Mouse (Mus musculus): ENCODE measurements around the gene Dusp14. TPM values are rescaled to one million over a fixed set of nuclear protein-coding genes. Genes with fewer than 3 reads are reported as not detected.

Dusp14 gene
- total and polyA plus RNA-seq, 2 experiments from 2014 or later = 1.4 to 8.2 TPM

DNA sequence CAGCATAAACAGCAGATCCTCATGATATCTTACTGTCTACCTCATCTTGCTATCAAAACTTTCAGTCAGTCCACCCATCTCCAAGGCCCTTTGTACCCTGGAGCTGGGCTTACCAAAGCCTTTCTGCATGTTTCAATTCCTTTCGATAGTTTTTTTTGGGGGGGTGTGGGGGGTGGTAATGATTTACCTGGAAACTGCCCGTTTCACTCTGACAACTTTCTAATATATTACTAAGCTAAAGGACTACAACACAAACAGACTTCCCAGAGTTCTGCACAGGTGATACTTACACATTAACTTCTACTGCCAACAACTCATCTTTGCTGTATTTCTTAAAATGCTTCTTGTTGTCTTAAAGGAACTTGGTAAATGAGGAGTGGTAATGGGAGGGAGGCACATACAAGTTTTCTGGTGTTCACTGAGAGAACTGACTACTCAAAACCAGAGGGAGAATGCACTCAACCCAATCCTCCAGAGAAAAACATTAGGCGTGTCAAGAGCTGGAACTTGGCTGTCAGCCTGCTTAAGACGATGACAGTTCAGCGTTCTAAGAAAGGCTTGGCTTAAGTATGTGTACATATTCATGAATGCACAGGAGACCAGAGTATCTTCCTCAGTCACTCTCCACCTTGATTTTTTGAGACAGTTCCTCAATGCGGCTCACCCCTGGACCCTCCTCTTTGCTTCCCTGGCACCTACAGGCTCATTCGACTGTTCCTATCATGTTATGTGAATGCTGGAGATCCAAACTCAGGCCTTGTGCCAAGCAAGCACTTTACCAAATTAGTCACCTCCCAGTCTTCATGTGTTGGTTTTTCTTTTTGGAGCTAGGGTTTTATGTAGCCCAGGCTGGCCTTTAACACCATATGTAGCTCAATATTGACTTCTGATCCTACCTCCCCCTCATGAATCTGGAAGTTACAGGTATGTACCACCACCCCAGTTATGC, 5.0 kb upstream of the Dusp14 start:
- Histone ChIP-seq H3K4me2 (ENCODE audit: low read depth, low read length) (no peak overlapping the region), H3K27me3 (ENCODE audit: control insufficient read depth, insufficient read depth, low read length) (peaks cover 12% of the 10 kb centered on the region), H3K4me1 (ENCODE audit: control insufficient read depth, insufficient read depth) (0 out of 2 replicates have a peak, but pooled peaks cover 8% of the 10 kb centered on the region), H3K9me3 (replicated peaks; ENCODE audit: control insufficient read depth, low read length) (no peaks in the 10 kb centered on the region), H3K9ac (replicated peaks; ENCODE audit: low read depth, low read length) (no peak overlapping the region), H3K27ac (ENCODE audit: low read depth) (no peak overlapping the region), H3K36me3 (replicated peaks; ENCODE audit: control insufficient read depth, insufficient read depth, low read length) (peaks cover 6% of the 10 kb centered on the region; the same call in 1 of the 2 replicates), H3K4me3 (ENCODE audit: low read depth, low read length) (no peak overlapping the region)
- TF ChIP-seq EP300 (IDR thresholded peaks at IDR 0.05; ENCODE audit: low read depth) = no peak
- TF ChIP-seq CTCF (IDR thresholded peaks at IDR 0.05; ENCODE audit: low read depth) = no peak
- DNase-seq (ENCODE audit: low spot score) (no peak), ATAC-seq (ENCODE audit: insufficient read depth, low read depth) (no peak)
- WGBS = 46% methylated on average over 7 of the region's 7 CpGs

GRCm38 (mm10) chr11:84072904-84073651, 4.0 kb upstream of the Dusp14 start:
- Histone ChIP-seq H3K4me3 (ENCODE audit: low read depth, low read length) (no peak overlapping the region), H3K36me3 (replicated peaks; ENCODE audit: control insufficient read depth, insufficient read depth, low read length) (peaks cover under 1% of the 10 kb centered on the region; the same call in 1 of the 2 replicates), H3K4me1 (ENCODE audit: control insufficient read depth, insufficient read depth) (peaks cover 15% of the 10 kb centered on the region; the same call in 1 of the 2 replicates), H3K9me3 (replicated peaks; ENCODE audit: control insufficient read depth, low read length) (no peaks in the 10 kb centered on the region), H3K27ac (ENCODE audit: low read depth) (no peak overlapping the region), H3K4me2 (ENCODE audit: low read depth, low read length) (no peak overlapping the region), H3K9ac (replicated peaks; ENCODE audit: low read depth, low read length) (no peak overlapping the region), H3K27me3 (ENCODE audit: control insufficient read depth, insufficient read depth, low read length) (peaks cover 17% of the 10 kb centered on the region)
- ATAC-seq (ENCODE audit: insufficient read depth, low read depth) = no peak
- TF ChIP-seq CTCF (IDR thresholded peaks at IDR 0.05; ENCODE audit: low read depth) = no peak
- TF ChIP-seq EP300 (IDR thresholded peaks at IDR 0.05; ENCODE audit: low read depth) = no peak
- DNase-seq (ENCODE audit: low spot score) = no peak
- WGBS = 46% methylated on average over 9 of the region's 9 CpGs

GRCm38 (mm10) chr11:84068191-84069033, 649 bp downstream of the Dusp14 start:
- Histone ChIP-seq H3K27me3 (ENCODE audit: control insufficient read depth, insufficient read depth, low read length) (peaks cover 37% of the 10 kb centered on the region), H3K9ac (replicated peaks; ENCODE audit: low read depth, low read length) (peak overlapping the region; percentile 47; the same call in 1 of the 2 replicates), H3K4me1 (ENCODE audit: control insufficient read depth, insufficient read depth) (peaks cover 16% of the 10 kb centered on the region; the same call in 1 of the 2 replicates), H3K27ac (ENCODE audit: low read depth) (no peak overlapping the region), H3K4me2 (ENCODE audit: low read depth, low read length) (peak overlapping the region; percentile 96), H3K4me3 (ENCODE audit: low read depth, low read length) (peak overlapping the region; percentile 64), H3K9me3 (replicated peaks; ENCODE audit: control insufficient read depth, low read length) (no peaks in the 10 kb centered on the region), H3K36me3 (replicated peaks; ENCODE audit: control insufficient read depth, insufficient read depth, low read length) (no peaks in the 10 kb centered on the region)
- WGBS = 2% methylated on average over 62 of the region's 63 CpGs
- no peak for TF ChIP-seq EP300 (IDR thresholded peaks at IDR 0.05; ENCODE audit: low read depth)
- TF ChIP-seq CTCF (IDR thresholded peaks at IDR 0.05; ENCODE audit: low read depth) = no peak
- peak; percentile 25 for DNase-seq (ENCODE audit: low spot score)
- ATAC-seq (ENCODE audit: insufficient read depth, low read depth) = peak; percentile 59

- Histone ChIP-seq H3K4me3 (ENCODE audit: low read depth, low read length) (peak overlapping the region; percentile 64), H3K4me2 (ENCODE audit: low read depth, low read length) (peak overlapping the region; percentile 96), H3K9me3 (replicated peaks; ENCODE audit: control insufficient read depth, low read length) (no peaks in the 10 kb centered on the region), H3K36me3 (replicated peaks; ENCODE audit: control insufficient read depth, insufficient read depth, low read length) (no peaks in the 10 kb centered on the region), H3K27me3 (ENCODE audit: control insufficient read depth, insufficient read depth, low read length) (peaks cover 37% of the 10 kb centered on the region), H3K27ac (ENCODE audit: low read depth) (no peak overlapping the region), H3K4me1 (ENCODE audit: control insufficient read depth, insufficient read depth) (peaks cover 16% of the 10 kb centered on the region; the same call in 1 of the 2 replicates), H3K9ac (replicated peaks; ENCODE audit: low read depth, low read length) (peak overlapping the region; percentile 47; the same call in 1 of the 2 replicates)
- TF ChIP-seq CTCF (IDR thresholded peaks at IDR 0.05; ENCODE audit: low read depth) (no peak), EP300 (IDR thresholded peaks at IDR 0.05; ENCODE audit: low read depth) (no peak)
- WGBS = 5% methylated on average over 21 of the region's 21 CpGs
- peak; percentile 11 for DNase-seq (ENCODE audit: low spot score)
- ATAC-seq (ENCODE audit: insufficient read depth, low read depth) = 0 out of 2 replicates have a peak, but pooled peaks have one; percentile 12
These were observed 1.3 kb downstream of the Dusp14 start for GRCm38 (mm10) chr11:84067720-84068190.
